Mouse (Mus musculus): ENCODE results near the gene Axl.
"Not testable (repeated sequence)": the region's sequence is repeated elsewhere in the genome, so short reads cannot be mapped to it uniquely, and the experiment has no call there.

Gene Axl

GRCm38 (mm10) chr7:25794775-25795174 is 6.3 kb upstream of the Axl start:
- no peak for DNase-seq (ENCODE audit: low spot score in 2 of 2)

- DNase-seq (ENCODE audit: low spot score in 2 of 2), result peak in 1 of 2 experiments; percentile 42
These were observed 5.2 kb upstream of the Axl start for GRCm38 (mm10) chr7:25793679-25794078.

- DNase-seq (ENCODE audit: low spot score in 2 of 2), result not testable (repeated sequence)
These were observed 4.5 kb upstream of the Axl start for GRCm38 (mm10) chr7:25792966-25793365.

GRCm38 (mm10) chr7:25790615-25791014 is 2.1 kb upstream of the Axl start:
- no peak for DNase-seq (ENCODE audit: low spot score in 2 of 2)

GRCm38 (mm10) chr7:25789129-25789440 is 580 bp upstream of the Axl start:
- no peak for DNase-seq (ENCODE audit: low spot score in 2 of 2)

- no peak for DNase-seq (ENCODE audit: low spot score in 2 of 2)
These were observed 867 bp downstream of the Axl start for GRCm38 (mm10) chr7:25787456-25788219.

GRCm38 (mm10) chr7:25786974-25787373 is 1.5 kb downstream of the Axl start:
- no peak for DNase-seq (ENCODE audit: low spot score in 2 of 2)

- DNase-seq (ENCODE audit: low spot score in 2 of 2), result no peak
These were observed 2.8 kb downstream of the Axl start for GRCm38 (mm10) chr7:25785752-25786151.

GRCm38 (mm10) chr7:25784808-25785207 is 3.7 kb downstream of the Axl start:
- DNase-seq (ENCODE audit: low spot score in 2 of 2), result no peak

- DNase-seq (ENCODE audit: low spot score in 2 of 2), result no peak
These were observed 4.8 kb downstream of the Axl start for GRCm38 (mm10) chr7:25783746-25784145.

- DNase-seq (ENCODE audit: low spot score in 2 of 2), result no peak
These were observed 5.8 kb downstream of the Axl start for GRCm38 (mm10) chr7:25782744-25783143.

- no peak for DNase-seq (ENCODE audit: low spot score in 2 of 2)
These were observed 6.4 kb downstream of the Axl start for GRCm38 (mm10) chr7:25781937-25782610.

GRCm38 (mm10) chr7:25781321-25781936 is 7.1 kb downstream of the Axl start:
- no peak for DNase-seq (ENCODE audit: low spot score in 2 of 2)

GRCm38 (mm10) chr7:25780753-25781152 is 7.8 kb downstream of the Axl start:
- no peak for DNase-seq (ENCODE audit: low spot score in 2 of 2)

- DNase-seq (ENCODE audit: low spot score in 2 of 2), result no peak
These were observed 8.5 kb downstream of the Axl start for GRCm38 (mm10) chr7:25780021-25780420.

- no peak for DNase-seq (ENCODE audit: low spot score in 2 of 2)
These were observed 20.3 kb downstream of the Axl start for GRCm38 (mm10) chr7:25768229-25768628.

- no peak for DNase-seq (ENCODE audit: low spot score in 2 of 2)
These were observed 22.4 kb downstream of the Axl start for GRCm38 (mm10) chr7:25766108-25766507.

GRCm38 (mm10) chr7:25764221-25764620 is 24.3 kb downstream of the Axl start:
- no peak for DNase-seq (ENCODE audit: low spot score in 2 of 2)

GRCm38 (mm10) chr7:25763678-25764077 is 24.8 kb downstream of the Axl start:
- no peak for DNase-seq (ENCODE audit: low spot score in 2 of 2)

- peak in 1 of 2 experiments; percentile 11 for DNase-seq (ENCODE audit: low spot score in 2 of 2)
These were observed 27.2 kb downstream of the Axl start for GRCm38 (mm10) chr7:25761354-25761753.

- peak; percentile 80 to 90 for DNase-seq (ENCODE audit: low spot score in 2 of 2)
These were observed 32.5 kb downstream of the Axl start for GRCm38 (mm10) chr7:25756011-25756410.

- DNase-seq (ENCODE audit: low spot score in 2 of 2), result peak in 1 of 2 experiments; percentile 57
These were observed 33.1 kb downstream of the Axl start for GRCm38 (mm10) chr7:25755468-25755833.

All from cerebellum, postnatal 4 days (tissue).